Mouse (Mus musculus) forebrain, embryonic 10.5 days (tissue): ENCODE measurements around the gene Tex33. TPM values are rescaled to one million over a fixed set of nuclear protein-coding genes. Genes with fewer than 3 reads are reported as not detected.
"Not testable (repeated sequence)": the region's sequence is repeated elsewhere in the genome, so short reads cannot be mapped to it uniquely, and the experiment has no call there.

Experiments used
- DNase-seq: peaks from one replicate; pipeline ENCODE4 v3.0.0-alpha.2; 2017; ENCODE audit warnings: low spot score; ENCODE audit errors: extremely low spot score
- H3K27ac ChIP-seq: fragments of 300-500 bp; sonication (generic); 2 replicates; pipeline ENCODE4 v1.5.1; 2016; ENCODE audit warnings: mild to moderate bottlenecking
- H3K27me3 ChIP-seq: fragments of 300-500 bp; sonication (generic); 2 replicates; pipeline ENCODE4 v1.6.1; 2016; ENCODE audit warnings: mild to moderate bottlenecking; ENCODE audit not compliant: poor library complexity, severe bottlenecking
- H3K36me3 ChIP-seq: fragments of 300-500 bp; sonication (generic); replicated peaks from 2 replicates; pipeline ENCODE4 v1.6.1; 2016; ENCODE audit warnings: mild to moderate bottlenecking, moderate library complexity
- H3K4me1 ChIP-seq: fragments of 300-500 bp; sonication (generic); 2 replicates; pipeline ENCODE4 v1.6.1; 2016
- H3K4me3 ChIP-seq: fragments of 300-500 bp; sonication (generic); 2 replicates; pipeline ENCODE4 v1.5.1; 2016; ENCODE audit warnings: mild to moderate bottlenecking, moderate library complexity
- H3K9me3 ChIP-seq: fragments of 300-500 bp; sonication (generic); 2 replicates; pipeline ENCODE4 v1.6.1; 2016; ENCODE audit warnings: mild to moderate bottlenecking, moderate library complexity
- WGBS: fragments of 180-500 bp; shearing (Covaris S2); methylation state at CpG from one replicate; pipeline ENCODE4 v1.1.7; 2016; 5-methylcytosine and 5-hydroxymethylcytosine counted together
- polyA plus RNA-seq: library from polyadenylated mRNA; unstranded; fragments of >200 nt; fragmentation: Nextera tagmentation; extraction: Ambion mirVana; gene quantifications from 2 replicates; pipeline ENCODE4 v1.2.1, GENCODE M21; 2016

Tex33 gene
- polyA plus RNA-seq, 1 experiment from 2014 or later = not detected

DNA sequence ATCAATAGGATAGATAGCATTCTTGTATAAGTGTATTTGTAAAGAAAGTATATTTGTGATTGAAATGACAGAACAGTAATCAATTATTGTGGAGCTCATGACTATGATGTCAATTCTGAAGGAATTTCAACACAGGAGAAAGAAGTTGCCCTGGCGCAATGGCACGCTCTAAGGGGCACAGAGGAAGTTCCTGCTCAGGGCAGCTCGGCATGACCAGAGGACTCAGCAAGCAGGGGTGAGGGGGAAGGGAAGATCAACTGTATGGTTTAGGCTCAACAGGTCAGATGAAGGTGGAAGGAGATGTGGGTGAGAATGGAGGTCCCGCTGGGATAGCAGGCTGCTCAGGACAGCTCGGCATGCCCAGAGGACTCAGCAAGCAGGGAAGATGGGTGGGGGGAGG is 40.2 kb downstream of the Tex33 start:
- H3K9me3 ChIP-seq = no peaks in the 10 kb centered on the region
- WGBS = 87% methylated on average over 5 of the region's 5 CpGs
- H3K27me3 ChIP-seq = no peaks in the 10 kb centered on the region
- no peaks in the 10 kb centered on the region for H3K4me1 ChIP-seq
- no peak overlapping the region for H3K4me3 ChIP-seq
- no peak for DNase-seq
- H3K27ac ChIP-seq = no peak overlapping the region
- H3K36me3 ChIP-seq = no peaks in the 10 kb centered on the region

- Histone ChIP-seq H3K9me3 (no peaks in the 10 kb centered on the region), H3K4me1 (no peaks in the 10 kb centered on the region), H3K27ac (no peak overlapping the region), H3K27me3 (no peaks in the 10 kb centered on the region), H3K36me3 (no peaks in the 10 kb centered on the region), H3K4me3 (no peak overlapping the region)
- DNase-seq = peak; percentile 23
- WGBS = 4% methylated on average over 1 of the region's 1 CpGs
Measured at GRCm38 (mm10) chr15:78354958-78355357, 40.8 kb downstream of the Tex33 start.

DNA sequence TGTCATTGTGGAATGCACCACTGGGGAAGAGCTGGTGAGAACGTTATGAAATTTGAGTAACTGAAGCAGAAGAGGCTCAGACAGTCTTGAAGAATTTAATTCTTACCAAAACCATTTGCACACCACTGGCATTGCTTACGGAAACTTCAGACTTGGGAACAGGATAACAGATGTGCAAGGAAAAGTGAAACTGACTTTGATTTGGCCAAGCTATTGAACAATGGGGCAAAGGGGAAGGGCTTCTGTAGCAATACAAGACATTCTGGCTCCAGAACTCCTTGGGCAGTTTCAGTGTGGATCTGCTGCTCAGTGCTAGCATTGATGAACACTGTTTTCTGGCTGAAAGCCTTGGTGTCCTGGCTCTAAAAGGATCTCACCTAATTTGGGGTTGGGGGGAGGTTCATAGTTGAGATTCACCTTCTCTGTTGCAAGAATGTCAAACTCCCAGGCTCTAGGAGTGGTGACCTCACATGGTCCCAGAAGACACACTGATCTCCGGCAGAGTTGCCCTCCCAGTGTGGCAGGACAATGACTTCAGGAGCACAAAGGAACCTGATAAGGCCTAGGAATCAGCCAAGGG is 44.0 kb downstream of the Tex33 start:
- no peak for DNase-seq
- Histone ChIP-seq H3K4me3 (no peak overlapping the region), H3K27me3 (no peaks in the 10 kb centered on the region), H3K27ac (no peak overlapping the region), H3K9me3 (no peaks in the 10 kb centered on the region), H3K4me1 (no peaks in the 10 kb centered on the region), H3K36me3 (no peaks in the 10 kb centered on the region)
- WGBS = 65% methylated on average over 3 of the region's 3 CpGs

- Histone ChIP-seq H3K27me3 (no peaks in the 10 kb centered on the region), H3K27ac (no peak overlapping the region), H3K9me3 (no peaks in the 10 kb centered on the region), H3K4me1 (no peaks in the 10 kb centered on the region), H3K4me3 (no peak overlapping the region), H3K36me3 (no peaks in the 10 kb centered on the region)
- no peak for DNase-seq
- WGBS = 88% methylated on average over 3 of the region's 3 CpGs
Measured at GRCm38 (mm10) chr15:78344567-78344966, 51.1 kb downstream of the Tex33 start.

GRCm38 (mm10) chr15:78343683-78344082 is 52.0 kb downstream of the Tex33 start:
- H3K36me3 ChIP-seq = no peaks in the 10 kb centered on the region
- no peak overlapping the region for H3K27ac ChIP-seq
- H3K27me3 ChIP-seq = no peaks in the 10 kb centered on the region
- 40% methylated on average over 1 of the region's 1 CpGs for WGBS
- no peaks in the 10 kb centered on the region for H3K9me3 ChIP-seq
- H3K4me3 ChIP-seq = no peak overlapping the region
- H3K4me1 ChIP-seq = 0 out of 2 replicates have a peak, but pooled peaks cover 3% of the 10 kb centered on the region
- no peak for DNase-seq

- H3K36me3 ChIP-seq, H3K27me3 ChIP-seq, H3K4me3 ChIP-seq, DNase-seq, H3K27ac ChIP-seq, H3K4me1 ChIP-seq, H3K9me3 ChIP-seq: not testable (repeated sequence)
- WGBS = 73% methylated on average over 7 of the region's 7 CpGs
Measured at GRCm38 (mm10) chr15:78340919-78341318, 54.8 kb downstream of the Tex33 start.

GRCm38 (mm10) chr15:78339627-78340423 is 55.9 kb downstream of the Tex33 start:
- not testable (repeated sequence) for H3K27ac ChIP-seq, H3K4me3 ChIP-seq, H3K36me3 ChIP-seq, H3K4me1 ChIP-seq, H3K9me3 ChIP-seq, H3K27me3 ChIP-seq
- 42% methylated on average over 7 of the region's 7 CpGs for WGBS
- DNase-seq = peak; percentile 34

DNA sequence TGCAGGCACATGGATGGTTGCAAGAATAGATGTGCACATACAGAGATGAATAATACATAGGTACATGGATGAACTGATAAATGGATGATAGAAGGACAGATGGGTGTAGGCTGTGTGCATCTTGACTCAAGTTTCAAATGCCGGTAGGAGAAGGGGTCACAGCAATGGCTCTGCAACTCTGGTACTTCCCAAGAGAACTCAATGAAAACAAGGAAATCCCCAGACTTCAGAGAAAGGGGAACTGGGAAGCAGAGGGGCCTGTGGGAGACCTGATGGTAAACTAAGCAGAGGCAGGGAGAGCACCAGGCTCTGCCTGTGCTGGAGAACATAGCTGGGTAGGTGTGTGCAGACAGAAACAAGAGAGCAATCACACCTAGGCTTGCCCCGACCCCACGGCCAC is 61.3 kb downstream of the Tex33 start:
- Histone ChIP-seq H3K9me3 (no peaks in the 10 kb centered on the region), H3K4me3 (no peak overlapping the region), H3K4me1 (0 out of 2 replicates have a peak, but pooled peaks cover 2% of the 10 kb centered on the region), H3K27ac (no peak overlapping the region), H3K27me3 (no peaks in the 10 kb centered on the region), H3K36me3 (no peaks in the 10 kb centered on the region)
- 88% methylated on average over 3 of the region's 3 CpGs for WGBS
- no peak for DNase-seq

GRCm38 (mm10) chr15:78332981-78333380 is 62.7 kb downstream of the Tex33 start:
- H3K27me3 ChIP-seq = no peaks in the 10 kb centered on the region
- WGBS = 82% methylated on average over 6 of the region's 6 CpGs
- DNase-seq = no peak
- H3K4me3 ChIP-seq = no peak overlapping the region
- H3K9me3 ChIP-seq = no peaks in the 10 kb centered on the region
- no peaks in the 10 kb centered on the region for H3K36me3 ChIP-seq
- no peak overlapping the region for H3K27ac ChIP-seq
- H3K4me1 ChIP-seq = peaks cover 6% of the 10 kb centered on the region

DNA sequence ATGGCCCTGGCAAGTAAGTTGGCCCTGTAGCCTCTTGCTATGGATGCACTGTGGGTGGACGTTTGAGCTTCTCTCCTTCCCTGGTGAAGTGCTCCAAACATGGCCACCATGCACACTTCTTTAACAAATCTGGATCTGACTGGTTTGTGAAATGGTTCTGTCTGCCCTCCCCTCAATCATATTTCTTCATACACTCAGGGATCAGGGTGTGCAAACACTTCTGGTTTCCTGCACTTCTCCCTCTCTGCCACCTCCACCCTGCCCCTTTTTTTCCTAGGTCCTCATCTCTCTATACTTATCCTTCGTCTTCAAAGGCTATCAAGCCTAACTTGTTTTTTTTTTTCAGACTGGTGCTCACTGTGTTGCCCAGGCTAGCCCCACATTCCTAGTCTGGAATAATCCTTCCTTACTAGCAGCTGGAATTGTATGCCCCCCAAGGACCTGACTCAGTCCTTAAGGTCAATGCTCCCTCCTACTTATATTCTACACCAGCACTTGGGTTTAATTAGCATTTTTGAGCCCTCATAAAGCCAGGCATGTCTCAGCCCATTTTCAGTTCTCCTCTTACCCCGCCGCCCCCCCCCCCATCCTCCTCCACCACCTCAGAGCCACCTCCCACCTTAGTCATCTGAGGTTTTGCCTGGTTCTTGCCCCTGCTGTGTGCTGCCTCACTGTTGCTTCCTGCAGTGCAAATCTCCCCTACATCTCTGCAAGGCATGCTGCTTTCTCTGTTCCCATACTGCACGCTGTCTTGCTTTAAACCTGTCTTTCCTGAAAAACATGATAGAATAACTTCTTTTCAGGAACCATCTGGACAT is 64.0 kb downstream of the Tex33 start:
- H3K9me3 ChIP-seq = no peaks in the 10 kb centered on the region
- no peaks in the 10 kb centered on the region for H3K36me3 ChIP-seq
- 76% methylated on average over 5 of the region's 5 CpGs for WGBS
- H3K4me1 ChIP-seq = peaks cover 6% of the 10 kb centered on the region
- H3K27me3 ChIP-seq = no peaks in the 10 kb centered on the region
- no peak overlapping the region for H3K4me3 ChIP-seq
- no peak for DNase-seq
- H3K27ac ChIP-seq = no peak overlapping the region

DNA sequence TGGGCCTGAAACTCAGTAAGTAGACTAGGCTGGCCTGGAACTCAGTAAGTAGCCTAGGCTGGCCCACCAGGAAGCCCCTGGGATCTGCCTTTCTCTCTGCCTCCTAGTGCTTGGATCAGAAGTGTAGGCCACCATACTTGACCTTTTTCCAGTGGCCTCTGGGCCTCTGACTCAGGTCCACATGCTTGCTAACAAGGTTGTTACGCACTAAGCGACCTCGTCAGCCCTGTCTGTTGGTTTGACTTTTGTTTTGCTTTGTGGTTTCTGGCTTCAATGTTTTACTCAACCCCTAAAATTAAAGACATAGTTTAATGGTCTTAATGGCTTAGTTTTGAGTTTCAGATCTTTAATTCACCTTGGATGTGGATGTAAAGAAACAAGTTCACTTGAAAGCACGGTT is 65.0 kb downstream of the Tex33 start:
- Histone ChIP-seq H3K27me3 (no peaks in the 10 kb centered on the region), H3K4me3 (no peak overlapping the region), H3K4me1 (peaks cover 6% of the 10 kb centered on the region), H3K27ac (no peak overlapping the region), H3K9me3 (no peaks in the 10 kb centered on the region), H3K36me3 (no peaks in the 10 kb centered on the region)
- DNase-seq = no peak
- WGBS = 90% methylated on average over 4 of the region's 4 CpGs

DNA sequence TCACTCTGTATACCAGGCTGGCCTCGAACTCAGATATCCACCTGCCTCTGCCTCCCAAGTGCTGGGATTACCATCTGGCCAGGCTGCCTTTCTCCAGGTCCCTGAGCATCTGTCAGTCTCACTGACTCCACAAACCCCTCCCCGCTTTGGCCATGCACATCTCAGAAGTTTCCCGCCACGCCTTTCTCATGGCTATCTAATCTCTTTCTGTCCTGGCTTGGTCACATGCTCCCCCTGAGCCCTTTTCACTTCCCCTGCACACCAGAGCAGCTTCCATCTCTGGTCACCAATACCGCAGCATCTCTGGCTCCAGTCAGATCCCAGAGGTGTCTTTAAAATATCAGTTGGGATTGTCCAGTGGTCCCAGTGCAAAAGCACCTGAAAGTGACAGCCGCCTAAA is 65.7 kb downstream of the Tex33 start:
- H3K36me3 ChIP-seq, H3K4me3 ChIP-seq, H3K4me1 ChIP-seq, DNase-seq, H3K27me3 ChIP-seq, H3K9me3 ChIP-seq, H3K27ac ChIP-seq: not testable (repeated sequence)
- 88% methylated on average over 6 of the region's 6 CpGs for WGBS

GRCm38 (mm10) chr15:78328520-78329097 is 67.1 kb downstream of the Tex33 start:
- H3K9me3 ChIP-seq = no peaks in the 10 kb centered on the region
- no peak for DNase-seq
- H3K36me3 ChIP-seq = no peaks in the 10 kb centered on the region
- no peak overlapping the region for H3K4me3 ChIP-seq
- 90% methylated on average over 3 of the region's 3 CpGs for WGBS
- H3K27me3 ChIP-seq = no peaks in the 10 kb centered on the region
- no peak overlapping the region for H3K27ac ChIP-seq
- peaks cover 6% of the 10 kb centered on the region for H3K4me1 ChIP-seq
